Mouse (Mus musculus) liver, embryonic 14.5 days (tissue): ENCODE results near the gene Polr3gl. TPM values are rescaled to one million over a fixed set of nuclear protein-coding genes. Genes with fewer than 3 reads are reported as not detected.

Experiments used
- ATAC-seq: fragments of 200-750 bp; cut with Nextera tagmentation; 2 replicates; pipeline ENCODE4 v1.8.0; 2017; ENCODE audit warnings: moderate number of reproducible peaks, mild to moderate bottlenecking, moderate library complexity; ENCODE audit not compliant: insufficient read depth
- DNase-seq, 3 experiments: peaks; one replicate each; pipeline ENCODE4 v3.0.0-alpha.2; 2012 to 2013; ENCODE audit warnings: low read depth in 3 of 3, low spot score in 3 of 3
- H3K27ac ChIP-seq: fragments of 300-500 bp; sonication (generic); 2 replicates; pipeline ENCODE4 v1.5.1; 2014; ENCODE audit warnings: moderate library complexity, mild to moderate bottlenecking, control low read depth, inconsistent platforms
- H3K27me3 ChIP-seq: fragments of 300-500 bp; sonication (generic); 2 replicates; pipeline ENCODE4 v1.6.1; 2014; ENCODE audit warnings: mild to moderate bottlenecking, low read length, moderate library complexity; ENCODE audit not compliant: control insufficient read depth, insufficient read depth
- H3K36me3 ChIP-seq: fragments of 300-500 bp; sonication (generic); replicated peaks from 2 replicates; pipeline ENCODE4 v1.6.1; 2014; ENCODE audit warnings: low read depth; ENCODE audit not compliant: control insufficient read depth, insufficient read depth
- H3K4me1 ChIP-seq, 2 experiments: fragments of 200-500 bp in 1 of 2; fragments of 300-500 bp in 1 of 2; sonication (generic) in 1 of 2; replicated peaks; 2 replicates each; pipeline ENCODE4 v1.6.1; 2012 to 2014; ENCODE audit warnings: antibody characterized with exemption in 1 of 2, inconsistent platforms in 1 of 2, low read length in 1 of 2; ENCODE audit not compliant: control insufficient read depth in 2 of 2, insufficient read depth in 2 of 2
- H3K4me2 ChIP-seq: fragments of 300-500 bp; sonication (generic); 2 replicates; pipeline ENCODE4 v1.6.1; 2014; ENCODE audit warnings: low read depth, mild to moderate bottlenecking, control low read depth, moderate library complexity
- H3K4me3 ChIP-seq, 2 experiments: fragments of 200-500 bp in 1 of 2; fragments of 300-500 bp in 1 of 2; sonication (generic) in 1 of 2; 2 replicates each; pipeline ENCODE4 v1.5.1; 2012 to 2014; ENCODE audit warnings: low read depth in 2 of 2, low read length in 2 of 2, mild to moderate bottlenecking in 2 of 2, control low read depth in 1 of 2, inconsistent platforms in 1 of 2, moderate library complexity in 1 of 2; ENCODE audit not compliant: insufficient read depth in 1 of 2
- H3K9ac ChIP-seq: fragments of 300-500 bp; sonication (generic); replicated peaks from 2 replicates; pipeline ENCODE4 v1.6.1; 2014; ENCODE audit warnings: mild to moderate bottlenecking, control low read depth, moderate library complexity
- H3K9me3 ChIP-seq: fragments of 300-500 bp; sonication (generic); 2 replicates; pipeline ENCODE4 v1.6.1; 2016; ENCODE audit warnings: low read length, mixed read lengths; ENCODE audit not compliant: control insufficient read depth
- CTCF ChIP-seq: IDR thresholded peaks from 2 replicates; pipeline ENCODE4 v1.5.1; 2016; ENCODE audit warnings: antibody characterized with exemption, low read depth, control low read depth
- EP300 ChIP-seq: IDR thresholded peaks from 2 replicates; pipeline ENCODE4 v1.6.1; 2016; ENCODE audit warnings: antibody characterized with exemption, low read depth
- WGBS: fragments of 180-500 bp; shearing (Covaris S2); extraction: QIAGEN DNeasy Blood & Tissue Kit; methylation state at CpG from one replicate; pipeline ENCODE4 v1.1.7; 2014; ENCODE audit not compliant: insufficient replicate concordance; 5-methylcytosine and 5-hydroxymethylcytosine counted together
- polyA plus RNA-seq, 2 experiments: library from polyadenylated mRNA; depleted of rRNA in 1 of 2; stranded (reverse) in 1 of 2; unstranded in 1 of 2; fragments of >200 nt; fragmentation: Nextera tagmentation in 1 of 2; extraction: Ambion mirVana in 1 of 2; gene quantifications; 2 replicates each; pipeline versions ENCODE4 v1.2.1 to v1.2.3; 2012 to 2014

Gene Polr3gl
- polyA plus RNA-seq, 2 experiments, result 3.0 to 11.8 TPM

GRCm38 (mm10) chr3:96569966-96570605 is 23.9 kb downstream of the Polr3gl start:
- DNase-seq, result no peak
- Histone ChIP-seq H3K4me1 (peaks cover 0 to 24% of the 10 kb centered on the region in 2 experiments; a peak in 3 of 4 replicates), H3K27ac (no peak overlapping the region), H3K4me2 (no peak overlapping the region), H3K9me3 (no peaks in the 10 kb centered on the region), H3K9ac (no peak overlapping the region), H3K4me3 (no peak overlapping the region), H3K27me3 (no peaks in the 10 kb centered on the region), H3K36me3 (no peaks in the 10 kb centered on the region)
- no peak for TF ChIP-seq EP300
- no peak for TF ChIP-seq CTCF
- WGBS, result 68% methylated on average over 11 of the region's 11 CpGs
- no peak for ATAC-seq

- H3K4me2 ChIP-seq, result no peak overlapping the region
- no peak overlapping the region for H3K4me3 ChIP-seq
- no peaks in the 10 kb centered on the region for H3K36me3 ChIP-seq
- 84% methylated on average over 13 of the region's 13 CpGs for WGBS
- DNase-seq (no peak), ATAC-seq (no peak)
- no peak overlapping the region for H3K27ac ChIP-seq
- no peaks in the 10 kb centered on the region for H3K9me3 ChIP-seq
- TF ChIP-seq EP300, result no peak
- TF ChIP-seq CTCF, result no peak
- H3K27me3 ChIP-seq, result no peaks in the 10 kb centered on the region
- no peak overlapping the region for H3K9ac ChIP-seq
- peaks cover 2 to 27% of the 10 kb centered on the region in 2 experiments; a peak in 3 of 4 replicates for H3K4me1 ChIP-seq
Measured at GRCm38 (mm10) chr3:96569506-96569905, 24.5 kb downstream of the Polr3gl start.

GRCm38 (mm10) chr3:96568605-96569004 is 25.4 kb downstream of the Polr3gl start:
- Histone ChIP-seq H3K27ac (no peak overlapping the region), H3K4me3 (no peak overlapping the region), H3K27me3 (no peaks in the 10 kb centered on the region), H3K36me3 (no peaks in the 10 kb centered on the region), H3K9me3 (no peaks in the 10 kb centered on the region), H3K4me1 (peaks cover 8 to 35% of the 10 kb centered on the region in 2 experiments; a peak in 3 of 4 replicates), H3K4me2 (no peak overlapping the region), H3K9ac (no peak overlapping the region)
- no peak for DNase-seq
- ATAC-seq, result no peak
- 68% methylated on average over 8 of the region's 8 CpGs for WGBS
- TF ChIP-seq EP300 (no peak), CTCF (no peak)

- H3K9ac ChIP-seq, result no peak overlapping the region
- no peaks in the 10 kb centered on the region for H3K36me3 ChIP-seq
- 61% methylated on average over 8 of the region's 8 CpGs for WGBS
- H3K27me3 ChIP-seq, result no peaks in the 10 kb centered on the region
- H3K4me3 ChIP-seq, result no peak overlapping the region
- DNase-seq (no peak), ATAC-seq (no peak)
- no peak overlapping the region for H3K4me2 ChIP-seq
- TF ChIP-seq CTCF, result no peak
- no peak for TF ChIP-seq EP300
- H3K4me1 ChIP-seq, result peaks cover 8 to 33% of the 10 kb centered on the region in 2 experiments; a peak in 3 of 4 replicates
- H3K27ac ChIP-seq, result no peak overlapping the region
- no peaks in the 10 kb centered on the region for H3K9me3 ChIP-seq
Measured at GRCm38 (mm10) chr3:96566661-96567450, 27.1 kb downstream of the Polr3gl start.

- Histone ChIP-seq H3K27ac (no peak overlapping the region), H3K36me3 (peaks cover 8% of the 10 kb centered on the region), H3K4me3 (no peak overlapping the region), H3K9me3 (no peaks in the 10 kb centered on the region), H3K27me3 (no peaks in the 10 kb centered on the region), H3K4me2 (peak overlapping the region; percentile 52), H3K9ac (no peak overlapping the region), H3K4me1 (peaks cover 11 to 27% of the 10 kb centered on the region in 2 experiments; a peak in 3 of 4 replicates)
- no peak for DNase-seq
- no peak for TF ChIP-seq EP300
- no peak for ATAC-seq
- 56% methylated on average over 3 of the region's 3 CpGs for WGBS
Measured at GRCm38 (mm10) chr3:96565105-96565504, 28.9 kb downstream of the Polr3gl start.
